Mouse (Mus musculus) lung, postnatal 25 days (tissue): ENCODE measurements around the gene Cept1.

Experiments
- DNase-seq: peaks from one replicate; pipeline ENCODE4 v3.0.0; 2022; ENCODE audit warnings: low spot score

Gene Cept1

DNA sequence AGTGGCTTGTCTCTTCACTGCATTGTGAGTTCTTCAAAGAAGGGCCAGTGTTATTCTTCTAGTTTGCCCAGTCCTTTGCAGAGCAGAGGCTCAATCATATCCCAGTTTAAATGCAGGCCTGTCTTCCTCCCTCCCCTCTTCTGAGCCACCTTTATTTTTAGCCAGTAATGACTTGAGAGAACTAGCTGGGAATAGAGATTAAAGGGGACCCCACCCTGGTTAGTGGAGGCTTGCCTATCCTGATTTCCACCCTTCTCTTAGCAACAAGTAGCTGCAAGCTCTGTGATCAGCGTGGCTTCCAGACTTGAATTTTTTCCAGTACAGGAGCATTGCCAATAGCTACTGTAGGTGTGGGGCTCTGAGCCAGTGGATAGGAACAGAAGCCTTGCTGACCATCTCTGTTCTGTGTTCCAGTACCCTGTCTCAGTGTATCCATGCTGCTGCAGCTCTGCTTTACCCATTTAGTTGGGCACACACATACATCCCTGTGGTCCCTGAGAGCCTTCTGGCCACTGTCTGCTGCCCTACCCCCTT lies 53.1 kb downstream of the Cept1 start:
- no peak for DNase-seq

GRCm38 (mm10) chr3:106493882-106494281 lies 53.7 kb downstream of the Cept1 start:
- no peak for DNase-seq

DNA sequence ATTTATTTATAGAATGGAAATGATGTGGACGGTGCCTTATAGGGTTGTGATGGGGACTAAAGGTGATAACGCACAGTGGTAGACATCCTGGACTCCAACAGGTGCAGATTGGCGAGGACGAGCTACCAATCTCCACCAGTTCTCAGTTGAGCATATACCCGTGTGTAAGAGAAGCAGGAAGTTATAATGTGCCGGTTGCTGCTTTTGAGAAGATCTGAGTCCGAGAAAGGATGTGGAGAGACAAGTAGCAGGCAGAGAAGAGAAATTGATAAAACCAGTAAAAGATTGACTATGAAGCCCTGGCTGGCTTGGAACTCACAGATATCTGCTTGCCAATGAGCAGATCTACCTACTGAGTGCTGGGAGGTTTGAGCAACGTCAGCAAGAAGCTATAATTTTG lies 54.4 kb downstream of the Cept1 start:
- no peak for DNase-seq

DNA sequence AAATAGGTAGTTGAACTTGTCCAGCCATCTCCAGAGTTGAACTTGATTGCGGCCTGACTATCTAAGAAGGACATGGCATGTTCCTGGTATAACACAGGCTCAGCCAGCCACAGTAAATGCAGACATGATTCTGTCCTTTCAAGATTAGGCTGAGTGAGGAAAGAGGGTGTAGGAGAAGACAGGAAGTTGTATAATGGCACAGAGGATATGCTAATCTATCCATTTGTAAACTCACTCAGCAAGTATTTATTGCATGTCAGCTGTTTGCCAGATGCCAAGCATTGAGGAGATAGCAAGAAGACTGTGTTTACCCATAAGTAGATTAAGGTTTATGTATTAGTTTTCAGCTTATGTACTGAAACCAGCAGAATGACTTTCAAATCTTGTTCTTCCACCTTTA lies 54.9 kb downstream of the Cept1 start:
- DNase-seq, result no peak

- peak; percentile 79 for DNase-seq
Measured at GRCm38 (mm10) chr3:106490239-106490638, 57.4 kb downstream of the Cept1 start.

DNA sequence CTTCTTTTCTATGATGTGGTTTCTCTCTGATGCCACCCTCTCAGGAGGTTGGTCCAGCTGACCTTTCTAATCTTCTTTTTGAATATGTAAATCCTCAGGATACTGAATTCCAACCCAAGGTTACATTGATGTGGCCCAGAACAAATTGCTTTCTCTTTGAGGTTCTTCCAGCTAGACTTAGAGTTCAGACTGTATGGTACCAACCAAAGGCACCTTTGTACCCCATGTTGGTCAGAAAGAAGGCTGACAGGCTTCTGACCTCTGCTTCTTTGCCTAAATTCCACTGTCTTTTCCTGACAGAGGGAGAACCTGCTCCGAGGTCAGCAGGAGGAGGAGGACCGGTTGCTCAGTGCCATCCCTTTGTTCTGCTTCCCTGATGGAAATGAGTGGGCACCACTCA lies 60.1 kb downstream of the Cept1 start:
- no peak for DNase-seq

- peak; percentile 81 for DNase-seq
Measured at GRCm38 (mm10) chr3:106485810-106486209, 61.8 kb downstream of the Cept1 start.

GRCm38 (mm10) chr3:106484861-106485260 lies 62.7 kb downstream of the Cept1 start:
- no peak for DNase-seq

DNA sequence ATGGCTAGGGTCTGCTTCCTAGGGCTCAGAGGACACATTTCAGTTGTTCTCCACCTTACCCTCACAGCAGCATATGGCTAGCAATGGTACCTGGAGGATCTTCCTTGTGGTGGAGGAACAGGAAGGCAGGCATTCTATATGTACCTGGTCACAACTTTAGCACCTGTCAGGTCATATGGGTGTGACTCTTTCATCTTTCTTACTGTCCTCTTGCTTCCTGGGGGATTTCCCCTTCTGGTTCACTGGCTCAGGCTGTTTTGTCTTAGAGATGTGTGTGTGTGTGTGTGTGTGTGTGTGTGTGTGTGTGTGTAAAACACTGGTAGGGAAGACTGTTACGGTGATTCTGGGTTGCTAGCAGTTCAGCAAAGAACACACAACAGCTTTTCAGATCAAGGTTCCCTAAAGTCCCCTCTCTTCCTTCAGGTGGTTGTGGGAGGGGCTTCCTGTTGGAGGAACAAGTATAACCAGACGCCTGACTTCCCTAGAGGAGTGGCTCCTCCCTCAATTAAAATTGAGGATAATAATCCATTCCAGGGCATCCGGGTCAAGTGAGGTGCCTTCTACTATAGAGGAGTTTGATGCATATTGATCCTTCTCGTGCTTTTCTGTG lies 63.7 kb downstream of the Cept1 start:
- DNase-seq, result no peak

DNA sequence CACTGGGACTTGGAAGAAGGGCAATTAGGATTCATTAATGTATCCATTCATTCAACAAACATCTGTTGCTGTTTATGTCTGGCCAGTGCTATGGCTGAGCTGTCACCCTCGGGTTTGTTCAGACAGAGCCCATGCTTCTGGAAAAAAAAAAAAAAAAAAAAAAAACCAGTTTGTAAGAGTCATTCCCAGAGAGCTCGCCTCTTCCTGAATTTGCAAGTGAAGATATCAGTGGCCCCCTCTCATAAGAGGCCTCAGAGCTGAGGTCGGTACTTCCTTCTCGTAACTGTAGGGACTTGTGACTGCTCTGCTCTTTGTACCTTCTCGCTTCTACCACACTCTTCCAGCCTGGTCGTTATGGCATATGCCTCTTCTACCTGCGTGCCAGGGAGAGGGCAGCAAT lies 64.3 kb downstream of the Cept1 start:
- no peak for DNase-seq

GRCm38 (mm10) chr3:106482281-106483081 lies 65.1 kb downstream of the Cept1 start, which contains the start of gene Dennd2d:
TSS of gene Dennd2d (plus strand) at chr3:106482405.
- peak; percentile 78 for DNase-seq

DNA sequence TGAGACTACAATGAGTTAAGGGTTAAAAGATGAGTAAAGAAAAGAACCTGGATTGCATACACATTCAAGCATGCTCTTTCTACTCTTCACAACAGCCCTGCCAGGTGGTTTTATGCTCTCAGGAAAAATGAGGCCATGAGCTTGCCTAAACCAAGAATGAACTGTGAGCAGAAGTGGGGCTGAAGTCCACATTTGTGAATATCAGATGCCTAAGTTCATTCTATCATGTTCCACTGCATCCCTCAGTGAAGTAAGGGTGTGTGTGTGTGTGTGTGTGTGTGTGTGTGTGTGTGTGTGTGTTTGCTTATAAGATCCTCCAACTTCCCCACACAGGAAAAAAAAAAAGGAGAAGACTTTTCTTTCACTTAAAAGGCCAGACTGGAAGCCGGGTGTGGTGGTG lies 70.7 kb downstream of the Cept1 start:
- no peak for DNase-seq

GRCm38 (mm10) chr3:106474210-106474609 lies 73.4 kb downstream of the Cept1 start:
- no peak for DNase-seq

DNA sequence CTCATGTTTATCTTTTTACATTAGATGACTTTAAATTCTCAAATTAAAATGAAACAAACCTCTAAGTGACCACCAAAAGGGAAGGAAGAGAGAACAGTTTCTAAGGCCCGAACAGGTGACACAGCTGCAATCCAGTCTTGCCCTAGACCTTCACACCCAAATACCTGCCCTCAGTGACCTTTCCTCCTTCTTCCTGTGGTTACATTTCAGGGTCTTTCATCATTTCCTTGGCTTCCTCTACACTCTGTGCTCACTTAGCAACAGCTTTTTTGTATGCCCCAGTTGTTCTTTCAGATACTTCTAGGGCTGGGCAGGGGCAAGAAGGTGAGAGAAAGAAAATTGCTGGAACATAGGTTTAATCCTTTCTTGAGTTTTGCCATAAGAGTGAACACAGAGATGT lies 82.9 kb downstream of the Cept1 start:
- DNase-seq, result no peak

GRCm38 (mm10) chr3:106462493-106462892 lies 85.1 kb downstream of the Cept1 start:
- DNase-seq, result no peak

DNA sequence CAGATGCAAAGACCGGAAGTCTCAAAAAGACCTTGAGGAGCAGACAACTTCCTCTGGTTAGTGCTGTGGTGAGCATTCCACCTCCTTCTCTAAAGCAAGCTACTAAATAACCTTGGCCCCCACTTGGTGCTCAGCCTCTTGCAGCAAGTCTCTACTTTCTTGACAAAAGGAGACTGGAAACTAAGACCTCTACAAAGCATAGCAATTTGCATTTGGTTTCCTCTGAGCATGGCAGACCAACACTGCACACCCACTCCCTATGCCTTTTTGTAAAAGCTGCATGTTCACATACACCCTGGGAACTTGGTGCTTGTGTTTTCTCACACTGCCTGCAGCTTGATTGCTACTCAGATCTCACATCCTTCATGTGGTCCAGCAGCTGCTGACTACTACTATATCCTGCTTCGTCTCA lies 85.5 kb downstream of the Cept1 start:
- DNase-seq, result no peak

GRCm38 (mm10) chr3:106457298-106457869 lies 90.2 kb downstream of the Cept1 start:
- no peak for DNase-seq

DNA sequence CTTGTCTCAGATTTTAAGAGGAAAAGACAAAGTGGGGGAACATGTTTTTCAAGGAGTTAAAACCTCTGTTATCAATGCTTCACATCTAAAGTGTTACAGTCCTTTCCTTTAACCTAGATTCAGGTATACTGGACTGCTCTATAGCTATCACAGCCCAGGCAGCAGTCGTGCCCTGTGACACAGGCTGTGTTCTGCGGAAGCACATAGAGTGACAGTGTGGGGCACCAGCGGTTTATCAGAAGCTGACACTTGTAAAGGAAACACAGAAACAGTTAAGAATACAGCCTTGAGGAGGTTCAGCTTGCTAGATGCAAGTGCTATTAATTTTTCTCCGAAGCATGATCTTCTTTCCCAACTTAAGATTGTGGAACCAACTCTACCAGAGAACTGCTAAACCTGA lies 95.0 kb downstream of the Cept1 start:
- DNase-seq, result no peak
